Mouse (Mus musculus) lung, postnatal 14 days (tissue): ENCODE data around the gene Rsad2.
"Not testable (repeated sequence)": the region's sequence is repeated elsewhere in the genome, so short reads cannot be mapped to it uniquely, and the experiment has no call there.

Source experiments
- DNase-seq: peaks from one replicate; pipeline ENCODE4 v3.0.0; 2021

Rsad2 gene

GRCm38 (mm10) chr12:26456028-26456698 is at the start of gene Rsad2:
Rsad2 (minus strand) TSS chr12:26456452.
- DNase-seq, result peak; percentile 61

GRCm38 (mm10) chr12:26501042-26501441 is 44.8 kb upstream of the Rsad2 start:
- DNase-seq, result no peak

- DNase-seq, result no peak
These were observed 33.7 kb upstream of the Rsad2 start for GRCm38 (mm10) chr12:26489942-26490341.

GRCm38 (mm10) chr12:26488617-26489274 is 32.5 kb upstream of the Rsad2 start:
- DNase-seq, result no peak

- DNase-seq, result peak; percentile 18
These were observed 31.8 kb upstream of the Rsad2 start for GRCm38 (mm10) chr12:26487874-26488616.

GRCm38 (mm10) chr12:26485738-26486580 is 29.7 kb upstream of the Rsad2 start:
- DNase-seq, result not testable (repeated sequence)

GRCm38 (mm10) chr12:26478196-26479004 is 22.1 kb upstream of the Rsad2 start:
- DNase-seq, result peak; percentile 22

GRCm38 (mm10) chr12:26477198-26477597 is 20.9 kb upstream of the Rsad2 start:
- no peak for DNase-seq

- no peak for DNase-seq
These were observed 17.5 kb upstream of the Rsad2 start for GRCm38 (mm10) chr12:26473746-26474145.

GRCm38 (mm10) chr12:26472770-26473481 is 16.7 kb upstream of the Rsad2 start:
- no peak for DNase-seq

GRCm38 (mm10) chr12:26471376-26471775 is 15.1 kb upstream of the Rsad2 start:
- no peak for DNase-seq

- DNase-seq, result no peak
These were observed 13.8 kb upstream of the Rsad2 start for GRCm38 (mm10) chr12:26470042-26470409.

GRCm38 (mm10) chr12:26469098-26470041 is 13.1 kb upstream of the Rsad2 start, which contains the start of gene Cmpk2:
Cmpk2 (plus strand) TSS chr12:26469204.
- peak; percentile 86 for DNase-seq

- DNase-seq, result no peak
These were observed 9.3 kb upstream of the Rsad2 start for GRCm38 (mm10) chr12:26465600-26465999.

- DNase-seq, result peak; percentile 25
These were observed 3.8 kb upstream of the Rsad2 start for GRCm38 (mm10) chr12:26460091-26460490.

- DNase-seq, result no peak
These were observed 1.6 kb downstream of the Rsad2 start for GRCm38 (mm10) chr12:26454682-26455081.

- DNase-seq, result no peak
These were observed 3.3 kb downstream of the Rsad2 start for GRCm38 (mm10) chr12:26452951-26453350.

- no peak for DNase-seq
These were observed 5.1 kb downstream of the Rsad2 start for GRCm38 (mm10) chr12:26451150-26451549.

GRCm38 (mm10) chr12:26449483-26449882 is 6.8 kb downstream of the Rsad2 start:
- no peak for DNase-seq
